Mouse (Mus musculus): ENCODE measurements around the gene Hnrnpr. TPM values are rescaled to one million over a fixed set of nuclear protein-coding genes. Genes with fewer than 3 reads are reported as not detected.

Hnrnpr gene
- polyA plus RNA-seq, 1 experiment from 2014 or later: 157 TPM

DNA sequence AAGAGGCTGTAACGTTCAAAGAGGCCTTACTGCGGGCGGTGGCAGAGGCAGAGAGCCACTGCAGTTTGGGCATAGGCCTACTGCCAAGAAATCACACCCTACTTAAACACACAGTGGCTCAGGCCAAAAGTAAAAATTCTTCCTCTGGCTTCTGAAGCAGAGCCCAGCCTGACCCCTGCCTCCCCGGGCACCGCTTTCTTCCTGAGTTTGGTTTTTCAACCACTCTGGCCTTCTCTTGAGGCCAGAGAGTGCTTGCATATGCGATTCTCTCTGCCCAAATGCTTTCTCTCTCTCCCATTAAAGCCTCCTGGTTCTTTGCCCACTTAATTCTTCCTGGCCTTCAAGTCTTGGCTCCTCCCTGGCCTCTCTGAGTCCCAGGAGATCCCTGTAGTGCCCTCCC, 73.1 kb downstream of the Hnrnpr start:
- 91% methylated on average over 6 of the region's 6 CpGs for WGBS
- no peak overlapping the region for H3K4me3 ChIP-seq (ENCODE audit: low read depth, low read length)
- H3K27ac ChIP-seq (ENCODE audit: low read length): no peak overlapping the region
- H3K9ac ChIP-seq (replicated peaks; ENCODE audit: low read depth, low read length): no peak overlapping the region
- H3K4me2 ChIP-seq (replicated peaks; ENCODE audit: low read depth, low read length): no peak overlapping the region
- ATAC-seq (ENCODE audit: insufficient number of reproducible peaks, insufficient read depth, low FRiP score, low read depth): no peak
- no peaks in the 10 kb centered on the region for H3K36me3 ChIP-seq (ENCODE audit: control insufficient read depth, insufficient read depth, low read length)
- H3K4me1 ChIP-seq (ENCODE audit: control insufficient read depth, insufficient read depth, low read length): no peaks in the 10 kb centered on the region
- no peaks in the 10 kb centered on the region for H3K9me3 ChIP-seq (ENCODE audit: control insufficient read depth, low read depth, low read length)
- H3K27me3 ChIP-seq (ENCODE audit: control insufficient read depth, insufficient read depth, low read length): no peaks in the 10 kb centered on the region

DNA sequence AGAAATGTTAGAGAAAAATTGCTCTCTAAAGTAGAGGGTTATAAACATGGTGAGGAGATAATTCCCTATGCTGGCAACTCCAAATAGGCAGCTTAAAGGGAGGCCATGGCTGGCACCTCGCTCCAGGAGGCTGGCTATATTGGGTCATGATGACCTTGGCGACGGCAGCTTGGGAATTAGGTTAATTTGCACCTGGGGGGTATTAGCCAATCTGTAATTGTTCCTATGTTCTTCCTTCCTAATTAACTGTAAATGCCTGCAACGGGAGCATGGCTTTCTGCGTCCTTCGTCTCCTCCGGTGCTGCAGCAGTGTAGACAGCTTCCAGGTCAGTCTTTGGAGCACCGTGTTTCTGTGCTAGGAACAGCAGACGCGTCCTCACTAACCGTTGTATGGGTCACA, 76.5 kb downstream of the Hnrnpr start:
- no peak overlapping the region for H3K27ac ChIP-seq (ENCODE audit: low read length)
- no peaks in the 10 kb centered on the region for H3K36me3 ChIP-seq (ENCODE audit: control insufficient read depth, insufficient read depth, low read length)
- no peak overlapping the region for H3K9ac ChIP-seq (replicated peaks; ENCODE audit: low read depth, low read length)
- ATAC-seq (ENCODE audit: insufficient number of reproducible peaks, insufficient read depth, low FRiP score, low read depth): no peak
- no peaks in the 10 kb centered on the region for H3K9me3 ChIP-seq (ENCODE audit: control insufficient read depth, low read depth, low read length)
- 58% methylated on average over 11 of the region's 11 CpGs for WGBS
- no peaks in the 10 kb centered on the region for H3K27me3 ChIP-seq (ENCODE audit: control insufficient read depth, insufficient read depth, low read length)
- no peaks in the 10 kb centered on the region for H3K4me1 ChIP-seq (ENCODE audit: control insufficient read depth, insufficient read depth, low read length)
- no peak overlapping the region for H3K4me2 ChIP-seq (replicated peaks; ENCODE audit: low read depth, low read length)
- no peak overlapping the region for H3K4me3 ChIP-seq (ENCODE audit: low read depth, low read length)

DNA sequence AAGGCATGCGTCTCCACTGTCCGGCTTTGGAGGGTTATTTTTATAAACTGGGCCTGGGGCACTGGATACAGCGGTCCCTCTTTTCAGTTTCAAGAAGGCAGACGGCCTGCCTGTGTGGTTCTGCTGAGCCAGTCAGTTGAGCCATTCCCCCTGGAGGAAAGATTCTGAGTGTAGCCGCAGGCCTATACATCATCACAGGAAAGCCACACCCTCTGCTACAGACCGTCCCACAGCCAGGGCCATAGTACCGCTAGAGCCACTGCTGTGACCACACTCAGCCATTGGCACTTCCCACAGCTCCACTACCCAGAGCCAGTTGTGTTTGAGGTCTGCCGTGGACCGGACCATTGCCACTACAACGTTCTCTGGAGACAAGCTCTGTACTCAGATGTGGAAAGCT, 91.1 kb downstream of the Hnrnpr start:
- 77% methylated on average over 10 of the region's 10 CpGs for WGBS

DNA sequence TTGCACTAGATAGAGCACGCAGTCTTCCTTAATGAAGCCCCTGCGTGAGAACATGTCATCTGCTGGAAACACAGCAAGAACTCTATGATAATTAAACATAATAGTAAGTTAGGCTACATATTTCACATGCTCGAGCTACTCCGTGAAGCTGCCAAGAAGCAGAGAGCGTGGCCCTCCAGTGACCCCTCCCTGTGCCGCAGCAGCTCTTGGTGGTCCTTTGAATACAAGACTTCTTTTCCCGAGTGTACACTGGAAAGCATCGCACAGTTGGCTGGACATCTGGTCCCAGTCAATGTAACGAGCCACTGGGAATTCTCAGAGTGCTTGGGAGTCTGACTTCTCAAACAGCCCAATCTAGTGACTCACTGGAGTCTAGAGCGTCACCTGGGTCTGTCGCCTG, 97.1 kb downstream of the Hnrnpr start:
- Histone ChIP-seq H3K36me3 (ENCODE audit: control insufficient read depth, insufficient read depth, low read length) (no peaks in the 10 kb centered on the region), H3K27ac (ENCODE audit: low read length) (no peak overlapping the region), H3K4me1 (ENCODE audit: control insufficient read depth, insufficient read depth, low read length) (peaks cover 8% of the 10 kb centered on the region; the same call in 1 of the 2 replicates), H3K9ac (replicated peaks; ENCODE audit: low read depth, low read length) (no peak overlapping the region), H3K4me3 (ENCODE audit: low read depth, low read length) (no peak overlapping the region), H3K4me2 (replicated peaks; ENCODE audit: low read depth, low read length) (no peak overlapping the region), H3K27me3 (ENCODE audit: control insufficient read depth, insufficient read depth, low read length) (no peaks in the 10 kb centered on the region), H3K9me3 (ENCODE audit: control insufficient read depth, low read depth, low read length) (no peaks in the 10 kb centered on the region)
- WGBS: 51% methylated on average over 11 of the region's 11 CpGs
- ATAC-seq (ENCODE audit: insufficient number of reproducible peaks, insufficient read depth, low FRiP score, low read depth): no peak

More for the DNA sequence above, 91.1 kb downstream of the Hnrnpr start:
- Histone ChIP-seq H3K27ac (ENCODE audit: low read length) (no peak overlapping the region), H3K4me3 (ENCODE audit: low read depth, low read length) (no peak overlapping the region), H3K9ac (replicated peaks; ENCODE audit: low read depth, low read length) (no peak overlapping the region), H3K9me3 (ENCODE audit: control insufficient read depth, low read depth, low read length) (no peaks in the 10 kb centered on the region), H3K36me3 (ENCODE audit: control insufficient read depth, insufficient read depth, low read length) (no peaks in the 10 kb centered on the region), H3K27me3 (ENCODE audit: control insufficient read depth, insufficient read depth, low read length) (no peaks in the 10 kb centered on the region), H3K4me1 (ENCODE audit: control insufficient read depth, insufficient read depth, low read length) (no peaks in the 10 kb centered on the region), H3K4me2 (replicated peaks; ENCODE audit: low read depth, low read length) (no peak overlapping the region)
- no peak for ATAC-seq (ENCODE audit: insufficient number of reproducible peaks, insufficient read depth, low FRiP score, low read depth)

Other genes with a start within 250 kb of the Hnrnpr start
- gene Id3, start 167.4 kb upstream of the Hnrnpr start, polyA plus RNA-seq (2014; fragmentation: Nextera tagmentation; extraction: Ambion mirVana): 384 and 404 TPM in 2 replicates
- gene E2f2, start 138.5 kb upstream of the Hnrnpr start, polyA plus RNA-seq (2014; fragmentation: Nextera tagmentation; extraction: Ambion mirVana): 3.5 and 4.4 TPM in 2 replicates
- gene Asap3, start 104.6 kb upstream of the Hnrnpr start, polyA plus RNA-seq (2014; fragmentation: Nextera tagmentation; extraction: Ambion mirVana): 5.1 and 5.6 TPM in 2 replicates
- gene Tcea3, start 63.2 kb upstream of the Hnrnpr start, polyA plus RNA-seq (2014; fragmentation: Nextera tagmentation; extraction: Ambion mirVana): 19.7 and 19.8 TPM in 2 replicates
- gene Zfp46, start 26.3 kb upstream of the Hnrnpr start, polyA plus RNA-seq (2014; fragmentation: Nextera tagmentation; extraction: Ambion mirVana): 24.7 and 25.1 TPM in 2 replicates
- gene Htr1d, start 112.6 kb downstream of the Hnrnpr start, polyA plus RNA-seq (2014; fragmentation: Nextera tagmentation; extraction: Ambion mirVana): 0.31 and 0.42 TPM in 2 replicates
- 0.46 and 0.48 TPM in 2 replicates for gene 6030445D17Rik, start 151.3 kb downstream of the Hnrnpr start, polyA plus RNA-seq (2014; fragmentation: Nextera tagmentation; extraction: Ambion mirVana)
- gene Luzp1, start 158.8 kb downstream of the Hnrnpr start, polyA plus RNA-seq (2014; fragmentation: Nextera tagmentation; extraction: Ambion mirVana): 114 and 128 TPM in 2 replicates

Measured in stomach, embryonic 14.5 days (tissue).